Mouse (Mus musculus) ES-E14 (cell line): ENCODE data around the gene Prr5.

Experiments
- CHD2 ChIP-seq: IDR thresholded peaks from 2 replicates; pipeline ENCODE4 v1.6.1; 2014; ENCODE audit warnings: mild to moderate bottlenecking, low read depth, low read length, inconsistent platforms
- ZNF384 ChIP-seq: IDR thresholded peaks from 2 replicates; pipeline ENCODE4 v1.6.1; 2012; ENCODE audit warnings: low read depth, low read length, inconsistent platforms

DNA sequence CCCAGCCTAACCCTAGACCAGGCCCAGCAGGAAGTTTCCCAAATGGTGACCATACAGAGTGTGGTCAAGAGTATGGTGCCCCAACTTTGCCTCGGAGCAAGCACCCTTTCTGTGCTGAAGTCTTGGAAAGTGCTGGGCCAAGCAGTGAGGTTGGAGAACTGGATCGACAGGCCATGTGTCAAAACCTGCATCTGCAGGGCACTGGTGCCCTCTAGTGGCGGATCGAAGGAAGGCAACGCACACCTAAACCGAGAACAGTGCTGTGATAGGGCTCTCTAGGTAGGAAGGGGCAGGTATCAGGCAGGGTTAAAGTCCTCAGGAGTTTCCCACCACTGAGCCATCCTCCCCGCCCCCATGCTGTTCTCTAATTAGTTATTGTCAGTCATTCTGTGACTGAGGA lies 37.9 kb upstream of the Prr5 start:
- TF ChIP-seq ZNF384: no peak
- no peak for TF ChIP-seq CHD2
